Mouse (Mus musculus): ENCODE data around the gene Nid1.
A peak's percentile ranks its signal among the peaks of the same experiment; 100 is the strongest.

The Nid1 gene

DNA sequence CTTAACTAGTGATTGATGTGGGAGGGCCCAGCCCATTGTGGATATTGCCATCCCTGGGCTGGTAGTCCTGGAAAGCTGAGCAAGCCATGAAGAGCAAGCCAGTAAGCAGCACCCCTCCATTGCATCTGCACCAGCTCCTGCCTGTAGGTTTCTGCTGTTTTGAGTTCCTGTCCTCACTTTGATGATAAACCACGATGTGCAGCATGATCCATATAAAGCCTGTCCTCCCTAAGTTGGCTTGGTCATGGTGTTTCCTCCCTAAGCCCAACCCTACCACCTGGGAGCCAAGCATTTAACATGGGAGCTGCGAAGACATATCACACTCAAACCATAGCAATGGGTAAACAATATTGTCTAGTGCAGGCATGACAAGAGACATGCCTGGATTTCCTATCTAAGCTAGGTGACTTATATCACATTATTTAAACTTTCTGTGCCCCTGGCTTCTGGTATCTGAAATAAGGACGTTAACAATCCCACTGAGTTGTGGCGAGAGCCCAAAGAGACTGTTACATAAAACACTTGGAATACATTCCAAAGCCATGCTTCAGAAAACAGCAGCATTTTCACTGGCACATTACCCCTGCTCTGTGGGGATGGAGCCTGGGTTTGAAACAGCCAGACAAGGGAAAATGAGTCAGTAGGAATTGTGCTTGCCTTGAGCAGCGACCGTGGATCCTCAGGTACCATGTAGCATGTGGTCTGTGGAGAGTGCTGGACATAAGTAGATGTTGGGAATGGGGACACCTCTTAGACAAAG lies 111.3 kb downstream of the Nid1 start:
- no peak for DNase-seq

DNA sequence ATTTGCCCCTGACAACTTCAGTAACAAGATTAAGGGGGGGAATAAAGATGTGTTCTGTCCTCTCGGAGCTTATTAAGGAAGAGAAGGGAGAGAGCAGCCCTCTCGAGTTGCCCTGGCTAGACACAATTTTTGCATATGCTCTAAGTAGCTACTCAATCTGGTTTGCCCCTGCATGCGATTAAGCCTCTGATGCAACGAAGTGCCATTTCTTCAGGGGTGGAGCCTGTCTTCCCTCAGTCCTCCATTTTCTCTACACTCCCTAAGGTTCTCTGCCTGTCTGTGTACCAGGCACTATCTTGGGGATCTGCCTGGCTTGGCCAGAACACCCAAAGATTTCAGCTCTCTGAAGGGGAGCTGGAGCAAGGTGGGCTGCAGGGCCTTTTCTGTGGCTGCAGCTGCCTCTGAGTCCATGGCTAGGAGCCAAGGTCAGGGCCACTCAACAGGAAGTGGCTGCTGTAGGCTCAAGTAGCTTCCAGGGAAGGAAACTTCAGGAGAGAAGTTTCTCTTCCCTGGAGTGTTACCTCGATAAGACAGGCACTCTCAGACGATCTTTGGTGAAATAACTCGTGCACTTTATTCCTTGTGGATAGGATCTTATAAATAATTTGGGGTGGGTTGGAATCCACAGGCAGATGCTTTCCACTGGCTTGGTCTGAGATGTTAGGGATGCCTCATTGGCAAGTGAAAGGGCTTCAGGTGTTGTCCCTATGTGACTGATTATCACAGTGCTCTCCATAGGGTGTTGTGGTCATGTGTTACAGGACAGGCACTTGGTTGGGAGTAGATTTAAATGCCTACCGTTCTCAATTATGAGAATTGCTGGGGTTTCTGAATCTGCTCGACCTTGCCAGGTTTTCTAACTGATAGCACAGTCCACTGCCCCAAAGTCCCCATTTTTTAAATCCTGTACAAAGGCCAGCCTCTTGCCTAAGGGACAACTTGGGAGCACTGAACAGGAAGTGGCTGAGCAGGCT lies 112.6 kb downstream of the Nid1 start:
- no peak for DNase-seq

DNA sequence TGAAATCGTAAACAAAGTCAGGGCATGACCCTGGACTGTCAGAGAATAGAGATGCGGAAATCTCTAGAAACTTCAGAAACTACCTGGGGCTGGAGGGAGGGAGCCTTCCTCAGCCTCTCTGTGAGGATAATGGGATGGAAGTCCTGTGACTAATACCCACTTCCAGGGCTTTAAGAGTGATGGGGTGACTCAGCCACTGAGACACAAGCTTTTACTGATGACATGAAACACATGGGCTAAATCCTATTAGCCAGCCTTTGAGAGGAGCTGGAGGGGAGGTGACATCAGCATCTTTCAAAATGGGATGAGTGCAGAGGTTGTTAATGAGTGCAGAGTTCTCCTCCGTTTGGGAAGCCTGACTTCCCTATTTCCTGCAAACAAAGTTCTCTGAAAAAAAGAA lies 114.7 kb downstream of the Nid1 start:
- DNase-seq = no peak

DNA sequence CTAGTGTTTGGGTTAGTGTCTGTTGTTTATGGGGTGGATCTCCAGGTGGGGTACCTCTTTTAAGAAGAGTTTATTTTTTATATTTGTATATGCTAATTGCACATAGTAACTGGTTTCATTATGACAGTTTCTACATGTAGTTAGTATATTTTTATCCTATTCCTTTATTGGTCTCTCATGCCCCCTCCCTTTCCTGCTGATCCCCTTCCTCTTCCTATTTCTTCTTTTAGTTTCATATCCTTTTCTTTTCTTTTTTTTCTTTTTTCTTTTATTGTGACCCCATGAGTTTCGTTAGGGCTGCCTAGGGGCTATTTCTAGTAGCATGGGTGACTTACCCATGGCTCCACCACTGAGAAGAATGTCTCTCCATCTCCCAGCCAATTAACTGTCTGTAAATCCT lies 116.3 kb downstream of the Nid1 start:
- no peak for DNase-seq

DNA sequence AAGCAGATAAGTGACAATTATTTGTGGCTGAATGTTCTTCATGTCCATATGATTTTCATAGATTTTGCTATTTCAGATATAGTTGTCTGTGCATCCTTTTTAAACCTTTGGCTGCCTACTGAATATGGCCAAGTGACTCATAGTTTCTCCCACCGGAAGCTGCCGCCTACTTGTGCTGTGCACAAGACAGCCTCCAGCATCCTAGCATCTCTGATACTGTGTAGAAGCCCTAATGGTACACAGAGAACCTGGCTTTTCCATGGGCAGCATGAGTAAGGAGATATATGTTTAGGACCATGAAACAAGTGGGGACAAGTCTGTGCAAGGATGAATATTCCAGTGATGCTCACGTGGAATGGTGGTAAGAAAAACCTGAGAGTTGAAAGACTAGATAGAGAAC lies 117.8 kb downstream of the Nid1 start:
- DNase-seq = peak; percentile 44

DNA sequence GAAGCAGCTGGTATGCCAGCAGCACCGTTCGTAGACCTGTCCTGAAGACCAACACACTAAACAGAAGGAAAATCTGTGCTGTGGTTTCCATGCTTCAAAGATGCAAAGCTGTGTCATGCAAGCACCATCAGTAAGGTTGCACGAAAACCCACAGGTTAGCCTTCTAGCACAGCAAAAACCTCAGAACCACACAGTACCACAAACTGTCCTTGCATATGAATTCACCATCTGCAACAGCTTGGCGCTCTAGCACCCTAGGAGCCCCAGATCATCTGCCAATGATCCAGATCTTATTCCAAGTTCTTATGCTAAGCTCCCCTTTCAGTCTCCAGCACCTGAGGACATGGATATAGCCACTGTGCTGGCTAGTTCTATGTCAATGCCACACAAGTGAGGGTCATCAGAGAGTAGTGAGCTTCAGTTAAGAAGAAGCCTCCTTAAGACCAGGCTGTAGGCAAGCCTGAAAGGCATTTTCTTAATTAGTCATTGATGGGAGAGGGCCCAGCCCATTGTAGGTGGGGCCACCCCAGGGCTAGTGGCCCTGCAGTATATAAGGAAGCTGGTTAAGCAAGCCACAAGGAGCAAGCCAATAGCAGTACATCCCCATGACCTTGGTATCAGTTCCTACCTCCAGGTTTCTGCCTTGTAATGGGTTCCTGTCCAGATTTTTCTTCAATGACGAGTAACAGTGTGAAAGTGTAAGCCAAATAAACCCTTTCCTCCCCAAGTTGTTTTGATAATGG lies 119.8 kb downstream of the Nid1 start:
- DNase-seq = no peak

DNA sequence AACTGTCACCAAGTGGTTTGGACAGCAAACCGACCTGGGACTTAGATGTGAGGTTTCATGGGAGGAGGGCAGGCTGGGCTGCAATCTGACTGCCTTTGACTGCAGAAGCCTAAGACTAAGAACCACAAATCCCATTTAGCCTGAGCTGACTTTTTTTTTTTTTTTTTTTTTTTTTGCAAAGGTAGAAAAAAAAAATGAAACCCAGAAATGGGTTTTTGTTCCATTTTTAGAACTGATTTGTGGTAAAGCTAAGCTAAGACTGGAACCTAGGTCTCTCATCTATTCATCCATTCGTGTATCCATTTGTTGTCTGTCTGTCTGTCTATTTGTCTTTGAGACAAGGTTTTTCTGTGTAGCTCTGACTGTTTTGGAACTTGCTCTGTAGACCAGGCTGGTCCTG lies 120.9 kb downstream of the Nid1 start:
- DNase-seq = no peak

DNA sequence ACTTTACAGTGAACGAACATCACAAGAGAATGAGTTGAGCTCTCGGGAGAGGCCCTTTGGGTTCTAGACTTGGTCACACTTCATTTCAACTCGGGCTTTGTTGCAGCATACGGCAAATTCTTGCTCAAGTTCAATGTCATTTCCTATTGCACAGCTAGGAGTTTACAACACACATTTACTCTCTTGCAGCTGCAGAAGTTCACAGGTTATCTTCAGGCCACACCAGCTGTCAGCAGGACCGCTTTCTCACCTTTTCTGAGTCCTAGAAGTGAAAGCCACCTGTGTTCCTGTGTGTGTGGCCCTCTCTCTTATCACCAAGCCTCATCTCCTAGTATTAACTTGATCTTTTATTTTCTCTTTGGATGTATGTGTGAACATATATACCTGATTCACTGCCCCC lies 121.5 kb downstream of the Nid1 start:
- no peak for DNase-seq
